Mouse (Mus musculus): Measurements from ENCODE around the gene Ralgapb.

Ralgapb gene

DNA sequence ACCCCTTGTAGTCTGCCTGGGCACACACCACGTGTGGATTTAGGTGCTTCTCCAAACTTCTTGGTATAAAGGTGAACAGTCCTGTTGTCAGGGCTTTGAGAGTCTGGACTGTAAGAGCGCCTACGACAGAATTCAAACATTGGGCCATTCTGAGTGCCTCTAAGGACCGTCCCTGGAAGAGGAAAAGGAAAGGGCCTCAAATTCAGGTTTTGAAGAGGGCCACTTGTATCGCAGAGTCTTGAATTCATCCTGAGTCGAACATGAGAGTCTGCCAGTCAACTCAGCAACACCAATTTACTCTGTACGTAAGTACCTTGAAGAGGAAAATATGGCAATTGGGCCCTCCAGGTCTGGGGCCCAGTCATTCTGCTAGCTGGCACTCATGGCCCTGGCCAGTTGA is 6.7 kb upstream of the Ralgapb start:
- DNase-seq (ENCODE audit: low spot score in 2 of 2), result no peak

GRCm38 (mm10) chr2:158408997-158409594 is 552 bp upstream of the Ralgapb start:
- no peak for DNase-seq (ENCODE audit: low spot score in 2 of 2)

- DNase-seq (ENCODE audit: low spot score in 2 of 2), result peak; percentile 50 to 82
These were observed 670 bp downstream of the Ralgapb start for GRCm38 (mm10) chr2:158410022-158411014.

DNA sequence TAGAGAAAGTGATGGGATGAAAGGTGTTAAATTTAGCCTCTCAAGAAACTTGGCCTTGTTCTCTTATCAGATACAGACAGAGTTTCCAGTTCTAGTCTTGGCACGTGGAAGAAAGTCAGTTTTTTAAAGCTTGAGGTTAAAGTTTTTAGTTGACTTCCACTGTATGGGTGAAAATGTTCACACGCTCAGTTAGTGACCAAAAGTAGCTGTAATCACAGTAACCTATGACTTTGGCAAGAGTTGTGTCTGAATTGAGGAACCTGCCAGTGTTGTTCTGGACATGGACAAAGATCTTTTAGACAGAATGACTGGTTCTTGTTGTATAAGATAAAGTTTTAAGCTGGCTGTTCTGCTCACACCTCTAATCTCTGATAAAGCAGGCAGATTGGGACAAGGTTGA is 3.6 kb downstream of the Ralgapb start:
- DNase-seq (ENCODE audit: low spot score in 2 of 2), result no peak

DNA sequence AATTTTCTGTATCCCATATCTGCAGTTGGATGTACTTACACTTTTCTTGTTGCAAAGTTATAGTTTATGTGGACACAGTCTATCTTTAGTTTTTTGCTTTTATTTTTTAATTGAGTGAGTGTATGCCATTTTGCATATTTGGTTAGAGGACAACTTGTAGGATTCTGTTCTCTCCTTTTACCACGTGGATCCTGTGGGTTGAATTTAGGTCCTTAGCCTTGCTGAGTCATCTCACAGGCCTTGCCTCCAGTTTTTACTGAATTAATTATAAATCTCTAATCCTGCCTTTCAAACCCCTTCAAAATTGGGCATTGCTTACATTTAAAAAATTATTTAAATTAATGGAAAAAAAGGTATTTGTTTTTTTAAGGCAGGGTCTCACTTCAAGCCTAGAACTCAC is 6.2 kb downstream of the Ralgapb start:
- no peak for DNase-seq (ENCODE audit: low spot score in 2 of 2)

DNA sequence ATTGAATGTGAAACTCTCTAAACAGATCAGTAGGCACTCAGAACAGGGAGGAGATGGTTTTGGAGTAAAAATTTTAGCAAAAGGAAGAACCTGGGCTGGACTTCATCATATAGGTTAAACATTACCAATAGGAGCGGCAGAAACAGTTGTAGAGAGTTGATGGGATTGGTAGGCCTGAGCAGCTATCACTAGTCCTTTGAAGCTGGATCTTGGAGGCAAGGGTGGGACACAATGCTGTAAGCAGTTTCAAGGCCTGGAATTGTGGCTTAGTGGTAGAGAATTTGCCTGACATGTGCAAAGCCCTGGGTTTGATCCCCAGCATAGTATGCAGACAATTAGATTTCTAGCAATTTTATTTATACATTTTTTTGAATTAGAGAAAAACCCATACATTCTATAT is 9.0 kb downstream of the Ralgapb start:
- DNase-seq (ENCODE audit: low spot score in 2 of 2), result no peak

DNA sequence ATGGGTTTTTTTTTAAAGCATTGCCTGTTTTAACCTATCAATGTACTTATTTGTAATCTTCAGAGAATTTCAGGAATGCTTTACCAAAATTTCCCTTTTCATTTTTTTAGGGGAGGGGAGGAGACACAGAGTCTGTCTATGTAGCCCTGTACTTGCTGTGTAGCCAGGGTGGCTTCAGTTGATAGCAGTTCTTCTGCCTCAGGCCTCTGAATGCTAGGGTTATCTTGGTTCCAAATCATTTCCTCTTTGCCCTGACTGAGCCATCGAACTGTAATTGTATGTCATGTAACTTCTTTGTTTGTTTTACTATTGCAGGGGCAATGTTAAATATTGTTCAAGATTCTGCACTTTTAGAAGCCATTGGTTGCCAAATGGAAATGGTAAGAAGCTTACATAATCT is 36.2 kb downstream of the Ralgapb start:
- DNase-seq (ENCODE audit: low spot score in 2 of 2), result no peak

DNA sequence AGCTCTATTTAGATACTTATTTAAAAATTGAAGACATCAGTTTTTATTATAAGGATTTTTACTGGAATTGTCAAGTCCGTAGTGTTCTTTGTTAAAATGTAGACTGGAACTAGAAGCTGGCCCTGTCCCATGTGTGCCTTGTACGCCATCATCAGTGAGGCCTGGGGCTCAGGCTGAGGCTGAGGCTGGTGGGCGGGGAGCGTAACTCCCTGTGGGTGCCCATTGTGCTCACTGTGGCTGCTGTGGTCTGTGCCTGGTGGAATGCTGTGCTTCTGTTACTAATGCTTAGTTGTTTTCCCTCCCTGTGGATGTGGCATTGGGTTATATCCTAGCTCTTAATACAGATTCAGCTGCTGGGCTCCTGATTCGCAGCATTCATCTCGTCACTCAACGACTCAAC is 40.2 kb downstream of the Ralgapb start:
- DNase-seq (ENCODE audit: low spot score in 2 of 2), result no peak

DNA sequence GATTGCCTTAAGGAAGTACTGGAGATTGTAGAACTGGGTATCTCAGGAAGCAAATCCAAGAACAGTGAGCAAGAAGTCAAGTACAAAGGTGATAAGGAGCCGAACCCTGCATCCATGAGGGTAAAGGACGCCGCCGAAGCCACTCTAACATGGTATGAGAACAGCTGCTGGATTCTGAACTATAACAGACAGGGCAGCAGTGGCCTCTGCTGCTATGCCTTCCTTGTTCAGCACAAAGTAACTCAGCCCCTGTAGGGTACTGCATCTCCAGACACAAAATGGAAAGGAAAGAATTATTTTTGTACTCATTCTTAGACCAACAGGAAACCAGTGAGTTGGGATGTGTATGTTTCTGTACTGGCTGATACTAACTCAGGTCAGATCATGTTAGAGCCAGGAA is 46.8 kb downstream of the Ralgapb start:
- DNase-seq (ENCODE audit: low spot score in 2 of 2), result no peak

GRCm38 (mm10) chr2:158457610-158458009 is 48.0 kb downstream of the Ralgapb start:
- DNase-seq (ENCODE audit: low spot score in 2 of 2), result no peak

DNA sequence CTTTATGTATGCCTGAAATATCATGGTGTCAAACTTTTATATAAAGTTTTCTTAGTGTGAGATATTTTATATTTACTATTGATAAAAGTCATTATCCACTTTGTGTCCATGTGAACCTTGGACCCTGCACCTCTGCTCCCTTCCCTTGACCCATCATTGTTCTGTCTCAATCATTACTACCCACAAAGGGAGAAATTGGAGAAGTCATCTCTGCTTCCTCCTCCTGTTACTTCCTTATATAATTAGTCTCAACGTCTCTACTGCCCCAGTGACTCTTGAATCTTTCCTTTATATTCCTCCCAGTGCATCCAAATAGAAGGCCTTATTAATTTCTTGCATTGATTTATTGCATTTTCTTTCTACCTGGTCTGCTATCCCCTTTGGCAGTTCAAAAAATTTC is 52.8 kb downstream of the Ralgapb start:
- DNase-seq (ENCODE audit: low spot score in 2 of 2), result no peak

DNA sequence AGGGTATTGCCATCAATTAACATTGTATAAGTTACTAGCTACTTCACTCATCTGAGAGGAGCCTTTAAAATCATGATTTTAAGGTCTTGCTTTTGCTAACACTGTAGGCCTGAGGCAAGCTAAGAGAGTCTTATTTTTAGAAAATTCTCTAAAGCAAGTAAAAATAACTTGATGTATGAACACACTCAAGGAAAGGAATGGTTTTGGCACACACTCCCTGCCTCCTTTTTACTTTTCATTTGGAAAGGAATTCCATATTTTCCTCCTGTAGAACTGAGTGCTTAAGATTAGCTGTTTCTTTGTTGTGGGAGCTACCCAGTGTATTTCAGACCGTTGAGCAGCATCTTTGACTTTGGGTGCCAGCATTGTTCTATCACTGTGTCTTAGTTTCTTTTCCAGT is 64.5 kb downstream of the Ralgapb start:
- DNase-seq (ENCODE audit: low spot score in 2 of 2), result no peak

- DNase-seq (ENCODE audit: low spot score in 2 of 2), result no peak
These were observed 68.0 kb downstream of the Ralgapb start for GRCm38 (mm10) chr2:158477640-158478039.

GRCm38 (mm10) chr2:158498457-158498856 is 88.8 kb downstream of the Ralgapb start:
- no peak for DNase-seq (ENCODE audit: low spot score in 2 of 2)

DNA sequence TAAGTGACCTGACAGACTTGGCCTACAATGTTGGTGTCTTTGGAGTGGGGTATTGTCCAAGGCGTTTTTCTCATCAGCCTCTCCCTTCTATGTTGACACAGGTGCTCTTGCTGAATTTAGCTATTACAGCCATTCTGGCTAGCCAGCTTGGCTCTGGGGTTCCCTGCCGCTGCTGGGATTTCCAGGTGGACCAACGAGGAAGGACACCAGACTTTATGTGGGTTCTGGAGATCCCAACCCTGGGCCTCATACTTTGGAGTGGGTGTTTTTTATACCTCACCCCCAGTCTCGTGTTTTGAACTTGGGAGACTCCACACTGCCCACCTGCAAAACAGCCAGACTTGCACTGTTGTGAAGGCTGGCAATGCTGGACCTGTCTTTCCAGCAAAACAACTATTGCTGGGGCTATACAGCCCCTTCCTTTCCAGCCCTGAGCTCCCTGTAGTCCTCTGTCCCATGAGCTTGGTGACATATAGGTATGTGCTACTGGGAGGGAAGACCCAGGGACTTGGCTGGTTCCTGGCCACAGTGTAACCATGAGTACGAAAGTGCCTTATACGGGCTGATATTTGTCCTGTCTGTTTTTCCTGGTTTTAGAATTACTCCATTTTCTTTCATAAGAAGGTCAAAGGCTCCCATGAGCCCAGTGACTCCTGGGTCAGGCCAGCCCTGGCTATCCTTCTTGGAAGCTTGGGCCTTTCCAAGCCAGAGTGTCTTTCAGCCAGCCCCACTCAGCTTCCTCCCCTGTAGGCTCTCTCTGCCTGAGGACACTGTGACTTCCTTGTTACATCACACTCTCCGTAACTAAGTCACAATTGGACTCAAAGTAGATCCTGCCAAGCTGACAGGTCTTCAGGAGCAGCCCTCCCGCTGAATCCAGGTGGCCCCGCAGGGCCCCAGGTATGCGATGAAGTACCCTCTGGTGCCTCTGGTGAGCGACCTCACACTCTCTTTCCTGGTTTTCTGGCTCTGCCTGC is 92.5 kb downstream of the Ralgapb start, which contains the start of gene Adig:
Gene Adig, plus strand, starts transcription at position 777 of the 977 bp plus-strand sequence.
- no peak for DNase-seq (ENCODE audit: low spot score in 2 of 2)

DNA sequence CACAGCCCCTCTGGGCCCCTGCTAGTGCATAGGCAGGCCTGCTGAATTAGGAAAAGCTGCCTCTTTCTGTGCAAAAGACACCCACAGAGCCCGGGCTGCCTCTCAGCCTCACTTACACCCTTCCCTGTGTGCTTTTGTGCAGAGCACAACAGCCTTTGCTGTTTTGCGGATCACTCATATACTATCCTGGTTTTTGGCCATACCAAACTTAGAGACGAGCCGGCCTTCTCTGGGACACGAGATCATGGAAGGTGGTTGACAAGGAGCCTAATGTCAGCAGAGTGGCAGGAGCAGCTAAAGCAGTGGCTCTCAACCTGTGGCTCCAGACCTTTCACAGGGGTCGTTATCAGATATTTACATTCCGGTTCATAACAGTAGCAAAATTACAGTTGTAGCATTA is 93.6 kb downstream of the Ralgapb start:
- DNase-seq (ENCODE audit: low spot score in 2 of 2), result no peak

DNA sequence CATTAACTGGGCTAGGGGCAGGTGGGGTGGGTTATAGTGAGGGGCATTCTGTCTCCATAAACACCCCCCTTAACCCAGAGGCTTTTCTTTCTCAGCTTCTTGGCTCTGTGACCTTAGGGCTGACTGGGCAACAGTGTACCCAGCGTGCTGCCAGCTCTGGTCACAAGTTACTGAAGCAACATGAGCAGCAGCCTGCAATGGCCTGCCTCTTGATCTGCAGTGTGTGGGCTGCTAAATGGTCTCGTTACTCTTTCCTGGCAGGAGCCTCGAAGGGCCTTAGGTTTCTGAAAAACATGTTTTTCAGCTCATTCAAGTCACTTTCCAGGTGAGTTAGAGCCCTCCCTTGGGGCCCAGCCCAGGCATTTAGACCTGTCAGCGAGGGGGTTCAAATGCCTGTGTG is 94.0 kb downstream of the Ralgapb start:
- no peak for DNase-seq (ENCODE audit: low spot score in 2 of 2)

GRCm38 (mm10) chr2:158506475-158506874 is 96.8 kb downstream of the Ralgapb start:
- DNase-seq (ENCODE audit: low spot score in 2 of 2), result no peak

GRCm38 (mm10) chr2:158507046-158507445 is 97.4 kb downstream of the Ralgapb start:
- DNase-seq (ENCODE audit: low spot score in 2 of 2), result peak in 1 of 2 experiments; percentile 52

DNA sequence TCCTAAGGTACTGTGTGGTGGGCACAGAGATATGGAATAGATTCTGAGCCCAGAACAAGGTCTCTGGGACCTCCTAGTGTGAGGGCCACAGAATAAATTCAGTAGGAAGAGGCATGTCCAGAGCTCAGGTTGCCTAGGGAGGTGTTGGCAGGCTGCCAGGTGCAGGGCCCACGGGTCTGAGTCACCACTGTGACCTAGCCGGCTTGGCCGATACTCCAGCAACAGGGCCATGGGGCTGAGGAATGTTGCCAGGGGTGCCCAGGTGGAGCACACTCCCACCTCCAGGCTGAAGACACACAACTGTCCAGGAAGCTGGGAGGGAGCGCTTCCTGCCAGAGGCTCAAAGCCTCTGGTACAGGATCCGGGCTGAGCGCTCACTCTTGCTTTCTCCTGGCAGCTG is 101.0 kb downstream of the Ralgapb start:
- DNase-seq (ENCODE audit: low spot score in 2 of 2), result no peak

DNA sequence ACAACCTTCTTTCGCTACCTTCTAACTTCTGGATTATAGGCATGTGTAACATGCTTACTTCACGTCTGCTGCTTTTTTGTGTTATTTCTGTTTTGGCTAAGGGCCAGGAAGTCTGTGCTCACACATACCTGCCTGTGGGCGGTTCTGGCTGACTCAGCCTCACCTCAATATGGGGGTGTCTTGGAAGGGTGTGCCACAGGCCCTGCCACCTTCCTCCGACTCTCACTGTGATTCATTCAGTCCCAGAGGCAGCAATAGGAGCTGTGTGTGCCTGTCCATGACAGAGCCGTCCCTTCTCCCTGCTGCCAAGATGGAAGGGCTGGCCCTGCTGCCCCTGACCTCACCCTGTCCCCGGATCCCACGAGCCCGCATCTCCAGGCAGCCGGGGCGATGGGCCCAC is 102.9 kb downstream of the Ralgapb start, which contains the start of gene Arhgap40:
Gene Arhgap40, plus strand, starts transcription at position 269 of the 400 bp plus-strand sequence.
- DNase-seq (ENCODE audit: low spot score in 2 of 2), result no peak

Measured in spleen, postnatal 4 days (tissue).